In genomic region chr1:136007211-136008158, GRCm38 (mm10) we compare ENCODE assay signal across 7 mouse cellular contexts. TPM values are rescaled to one million over a fixed set of nuclear protein-coding genes. Genes with fewer than 3 reads are reported as not detected.
A peak's percentile ranks its signal among the peaks of the same experiment; 100 is the strongest.
DNase-seq lines count a peak whose midpoint lies in the region; ATAC-seq and TF ChIP-seq lines count a peak whose summit lies in the region.

Gene Tmem9, plus strand, starts transcription at chr1:136008150.

- no peaks in the 10 kb centered on the region for H3K9me3 ChIP-seq in hindbrain, embryonic 16.5 days (ENCODE audit: control insufficient read depth, low read length)

- H3K9ac ChIP-seq in hindbrain, embryonic 16.5 days (ENCODE audit: low read depth, low read length) = peak within 1 kb of the TSS; percentile 50

- no peaks in the 10 kb centered on the region for H3K36me3 ChIP-seq in hindbrain, embryonic 16.5 days (ENCODE audit: control insufficient read depth, insufficient read depth, low read length)

- no peak for TF ChIP-seq POLR2A in cortical plate, adult 2 months (IDR thresholded peaks at IDR 0.05; ENCODE audit: extremely low read depth, insufficient read depth, low read length)

- H3K27ac ChIP-seq in cortical plate, adult 2 months (ENCODE audit: insufficient read depth, low read length) = no peak within 1 kb of the TSS
- H3K27ac ChIP-seq in gastrocnemius, adult 2 months = peak within 1 kb of the TSS; percentile 84
- H3K27ac ChIP-seq in hindbrain, embryonic 16.5 days (ENCODE audit: low read depth, low read length) = no peak within 1 kb of the TSS
- H3K27ac ChIP-seq in left cerebral cortex, adult 2 months = no peak within 1 kb of the TSS

- peak; percentile 72 for DNase-seq in WW6 (ENCODE audit: low read depth, low spot score)
- peak; percentile 90 for DNase-seq in gastrocnemius, adult 2 months
- DNase-seq in left cerebral cortex, adult 2 months (ENCODE audit: extremely low spot score in 1 of 2, low spot score in 2 of 2) = peak; percentile 38 to 41
- peak; percentile 70 to 71 for DNase-seq in right cerebral cortex, postnatal 10 days (ENCODE audit: low spot score in 2 of 2)

- intact Hi-C loops in gastrocnemius, adult 2 months (cut with DNase I) = no loop called here
- intact Hi-C loops in left cerebral cortex, adult 2 months (cut with DNase I) = no loop called here

- H3K4me2 ChIP-seq in hindbrain, embryonic 16.5 days (ENCODE audit: low read length) = peak within 1 kb of the TSS; percentile 69

- peak within 1 kb of the TSS; percentile 26 for H3K4me3 ChIP-seq in cortical plate, adult 2 months (ENCODE audit: insufficient read depth, low read length)
- peak within 1 kb of the TSS; percentile 73 for H3K4me3 ChIP-seq in gastrocnemius, adult 2 months
- peak within 1 kb of the TSS; percentile 37 for H3K4me3 ChIP-seq in hindbrain, embryonic 16.5 days (ENCODE audit: low read length)
- H3K4me3 ChIP-seq in left cerebral cortex, adult 2 months = peak within 1 kb of the TSS; percentile 42

- TF ChIP-seq CTCF in cortical plate, adult 2 months (IDR thresholded peaks at IDR 0.05; ENCODE audit: extremely low read depth, insufficient read depth, low read length) = no peak
- no peak for TF ChIP-seq CTCF in gastrocnemius, adult 2 months (IDR thresholded peaks at IDR 0.05)
- no peak for TF ChIP-seq CTCF in left cerebral cortex, adult 2 months (IDR thresholded peaks at IDR 0.05)

- peak; percentile 89 for ATAC-seq in hindbrain, embryonic 16.5 days
- ATAC-seq in megakaryocyte, adult 5-6 weeks (ENCODE audit: poor library complexity, severe bottlenecking) = peak; percentile 99

- H3K27me3 ChIP-seq in hindbrain, embryonic 16.5 days (replicated peaks; ENCODE audit: control insufficient read depth, insufficient read depth, low read length) = no peaks in the 10 kb centered on the region; the same call in 1 of the 2 replicates

- no peaks in the 10 kb centered on the region for H3K4me1 ChIP-seq in cortical plate, adult 2 months (ENCODE audit: control insufficient read depth, insufficient read depth, low read length)
- peaks cover 7% of the 10 kb centered on the region for H3K4me1 ChIP-seq in hindbrain, embryonic 16.5 days (ENCODE audit: control insufficient read depth, insufficient read depth, low read depth, low read length)

- 3% methylated on average over 37 of the region's 37 CpGs for WGBS in hindbrain, embryonic 16.5 days

RNA-seq across cellular contexts. Expression of gene Tmem9, which starts in this region (rescaled TPM):
- 101 TPM in 2 replicates for polyA plus RNA-seq in cortical plate, adult 2 months (2012; rRNA removed)
- 1 to 10 TPM; 5.2 to 9.9 TPM for total RNA-seq in gastrocnemius, adult 2 months (2021)
- polyA plus RNA-seq in hindbrain, embryonic 16.5 days (2015; fragmentation: Nextera tagmentation; extraction: Ambion mirVana) = 188 and 207 TPM in 2 replicates
- total RNA-seq in left cerebral cortex, adult 2 months (2021) = 10 to 100 TPM; 53.7 to 56.7 TPM
- total RNA-seq in megakaryocyte, adult 5-6 weeks (2015) = 2.5 and 3.9 TPM in 2 replicates
- total RNA-seq in megakaryocyte, adult 5-6 weeks (2017) = 2.8 and 3.7 TPM in 2 replicates

Comparison
In these comparisons a context has a peak if more than half of its experiments do, and no peak if none do; other contexts are left out.
1. RNA of gene Tmem9 (total RNA-seq): 53.7 to 56.7 TPM in left cerebral cortex, adult 2 months; 5.2 to 9.9 TPM in gastrocnemius, adult 2 months and 2.5 to 3.9 TPM in megakaryocyte, adult 5-6 weeks; every median in the first group is over 4 times any median in the second.
2. DNase-seq: peak in every context shown above with its lines; median percentile 90 in gastrocnemius, adult 2 months; 72 in WW6; 70 in right cerebral cortex, postnatal 10 days; 40 in left cerebral cortex, adult 2 months.
3. Peak in every context shown above with its lines, with median percentiles within 50 percentile points of each other: H3K4me3 ChIP-seq.